Mouse (Mus musculus) megakaryocyte, embryonic 14.5 days (primary cell): ENCODE measurements at regions not wholly inside any gene's neighbourhood (a gene's known extent, or its start where the extent isn't known, plus 50 kb on each side); places are given as distances from the start of the nearest gene placed in this dataset.

Experiments used
- FLI1 ChIP-seq: IDR thresholded peaks from 2 replicates; pipeline ENCODE4 v1.6.1; 2012; ENCODE audit warnings: low read length, inconsistent platforms, mixed read lengths
- GATA1 ChIP-seq: IDR thresholded peaks from 3 replicates; pipeline ENCODE4 v1.6.1; 2012; ENCODE audit warnings: mixed read lengths, low read length, inconsistent platforms, borderline replicate concordance

GRCm38 (mm10) chr13:97493836-97494235, 252.9 kb downstream of the Enc1 start:
- TF ChIP-seq FLI1 (no peak), GATA1 (no peak)
